Mouse (Mus musculus): Measurements from ENCODE around the gene D17Wsu92e. TPM values are rescaled to one million over a fixed set of nuclear protein-coding genes. Genes with fewer than 3 reads are reported as not detected.

The D17Wsu92e gene
- polyA plus RNA-seq, 1 experiment from 2014 or later, result 11.4 TPM

Other genes starting within 250 kb of the D17Wsu92e start
- 251 and 274 TPM in 2 replicates for gene Nudt3, start 197.2 kb downstream of the D17Wsu92e start, polyA plus RNA-seq (2015; fragmentation: Nextera tagmentation; extraction: Ambion mirVana)
- not detected in 2 replicates for gene RPS10-NUDT3, start 185.4 kb downstream of the D17Wsu92e start, polyA plus RNA-seq (2015; fragmentation: Nextera tagmentation; extraction: Ambion mirVana)
- 417 and 421 TPM in 2 replicates for gene Rps10, start 184.0 kb downstream of the D17Wsu92e start, polyA plus RNA-seq (2015; fragmentation: Nextera tagmentation; extraction: Ambion mirVana)
- 55.5 and 55.7 TPM in 2 replicates for gene Pacsin1, start 165.1 kb downstream of the D17Wsu92e start, polyA plus RNA-seq (2015; fragmentation: Nextera tagmentation; extraction: Ambion mirVana)
- 1.6 and 1.8 TPM in 2 replicates for gene Spdef, start 91.7 kb downstream of the D17Wsu92e start, polyA plus RNA-seq (2015; fragmentation: Nextera tagmentation; extraction: Ambion mirVana)
- 204 and 212 TPM in 2 replicates for gene Snrpc, start 17.5 kb upstream of the D17Wsu92e start, polyA plus RNA-seq (2015; fragmentation: Nextera tagmentation; extraction: Ambion mirVana)
- 7.0 and 7.1 TPM in 2 replicates for gene Uhrf1bp1, start 35.8 kb upstream of the D17Wsu92e start, polyA plus RNA-seq (2015; fragmentation: Nextera tagmentation; extraction: Ambion mirVana)
- gene Anks1, start 88.7 kb upstream of the D17Wsu92e start, polyA plus RNA-seq (2015; fragmentation: Nextera tagmentation; extraction: Ambion mirVana), result 68.2 and 71.9 TPM in 2 replicates
- 58.1 and 63.1 TPM in 2 replicates for gene Taf11, start 89.2 kb upstream of the D17Wsu92e start, polyA plus RNA-seq (2015; fragmentation: Nextera tagmentation; extraction: Ambion mirVana)

All from midbrain, embryonic 15.5 days (tissue).